Mouse (Mus musculus) ovary, postnatal 36 days (tissue): ENCODE measurements around the gene Csnk1g1.

Source experiments
- DNase-seq: peaks from one replicate; pipeline ENCODE4 v3.0.0; 2022; ENCODE audit warnings: low spot score, mixed read lengths

Gene Csnk1g1

DNA sequence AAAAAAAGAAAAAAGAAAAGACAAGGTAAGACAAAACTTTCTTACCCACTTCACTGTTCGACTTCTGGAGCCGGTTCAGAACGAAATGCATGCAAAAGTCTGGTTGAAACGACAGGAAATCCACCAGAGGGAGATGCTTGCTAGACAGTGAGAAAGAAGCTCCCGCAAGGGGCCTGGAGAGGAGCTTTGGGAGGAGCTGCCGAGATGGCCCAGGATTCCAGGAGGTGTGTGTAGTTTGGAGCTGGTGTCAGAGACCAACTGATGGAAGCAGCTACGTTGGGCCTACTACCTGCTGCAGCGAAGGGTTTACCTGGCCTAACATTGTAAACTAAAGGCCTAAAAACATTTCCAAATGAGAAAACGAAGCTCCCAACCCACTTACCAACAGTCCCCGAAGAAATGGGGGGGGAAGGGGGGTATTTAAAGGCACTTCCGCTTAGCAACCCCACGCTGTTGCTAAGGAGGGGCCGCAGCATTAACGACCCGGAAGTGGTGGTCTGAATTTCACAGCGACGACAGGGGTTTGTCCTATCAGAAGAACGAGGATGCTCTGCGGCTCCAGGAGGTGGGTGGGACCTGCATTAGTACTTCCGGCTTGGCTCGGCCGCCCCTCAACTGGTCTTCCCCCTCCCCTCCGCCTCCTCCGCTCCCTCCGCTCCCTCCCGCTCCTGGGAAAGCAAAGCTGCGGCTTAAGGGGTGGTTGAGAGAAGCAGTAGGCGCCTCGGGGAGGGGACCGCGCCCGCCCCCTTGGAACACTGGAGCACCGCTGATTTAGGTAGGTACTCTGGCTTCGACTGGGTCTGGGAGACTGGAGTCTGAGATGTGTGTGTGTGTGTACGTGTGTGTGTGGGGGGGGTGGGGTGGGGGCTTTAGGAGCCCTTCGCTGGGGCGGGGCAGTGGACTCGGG, at the start of gene Csnk1g1, which contains the start of gene Trip4:
Csnk1g1 (plus strand) TSS at position 531 of the 907 bp plus-strand sequence.
Trip4 (minus strand) TSS at position 401 of the 907 bp plus-strand sequence.
- peak; percentile 92 for DNase-seq

GRCm38 (mm10) chr9:65859656-65860055, 49.1 kb upstream of the Csnk1g1 start:
- DNase-seq = no peak

GRCm38 (mm10) chr9:65884564-65885315, 24.0 kb upstream of the Csnk1g1 start:
- DNase-seq = peak; percentile 92

DNA sequence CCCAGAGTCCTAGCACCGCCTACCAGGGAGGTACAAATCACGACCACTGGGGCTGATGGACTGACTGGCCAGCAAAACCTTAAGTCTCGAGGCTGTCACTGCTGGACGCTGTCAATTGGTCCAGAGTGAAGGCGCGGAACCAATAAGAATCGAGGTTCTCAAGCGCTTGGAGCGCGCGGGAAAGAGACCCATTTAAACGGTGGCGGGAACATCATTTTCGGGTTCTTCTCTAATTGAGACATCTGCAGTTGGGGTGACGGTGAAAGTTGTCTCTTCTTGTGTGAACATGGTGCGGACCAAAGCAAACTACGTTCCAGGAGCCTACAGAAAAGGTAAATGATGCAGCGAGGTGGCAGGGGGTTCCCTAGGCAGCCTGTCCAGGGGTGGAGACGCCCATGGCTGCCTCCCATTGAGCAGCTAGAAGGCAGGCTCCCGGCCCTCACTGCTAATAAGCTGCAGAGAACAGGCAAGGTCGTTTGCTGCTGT, 18.5 kb upstream of the Csnk1g1 start, which contains the start of gene Pclaf:
Pclaf (plus strand) TSS at position 95 of the 486 bp plus-strand sequence.
- peak; percentile 61 for DNase-seq

DNA sequence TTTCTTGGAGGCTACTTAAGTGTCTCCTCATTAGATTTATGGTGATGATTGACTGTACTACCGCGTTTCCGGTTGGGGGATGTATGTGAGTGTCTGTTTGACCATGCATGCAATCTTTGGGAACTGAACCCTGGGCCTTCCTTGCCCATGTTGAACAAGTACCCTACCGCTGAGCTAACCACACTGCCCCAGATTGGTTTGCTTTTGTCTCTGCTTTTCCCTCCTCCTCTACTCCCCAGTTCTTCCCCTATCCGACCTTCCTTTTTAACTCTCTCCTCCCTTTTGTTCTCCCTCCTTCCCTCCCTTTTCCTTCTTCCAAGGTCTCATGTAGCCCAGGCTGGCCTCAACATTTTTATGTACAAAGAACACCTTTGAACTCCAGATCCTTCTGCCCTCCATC, 17.6 kb upstream of the Csnk1g1 start:
- DNase-seq = no peak

- DNase-seq = no peak
Measured at GRCm38 (mm10) chr9:65896977-65897376, 11.7 kb upstream of the Csnk1g1 start.

- DNase-seq = no peak
Measured at GRCm38 (mm10) chr9:65902879-65903278, 5.8 kb upstream of the Csnk1g1 start.

GRCm38 (mm10) chr9:65903419-65903818, 5.3 kb upstream of the Csnk1g1 start:
- no peak for DNase-seq

- DNase-seq = peak; percentile 65
Measured at GRCm38 (mm10) chr9:65909301-65909801, 627 bp downstream of the Csnk1g1 start.

DNA sequence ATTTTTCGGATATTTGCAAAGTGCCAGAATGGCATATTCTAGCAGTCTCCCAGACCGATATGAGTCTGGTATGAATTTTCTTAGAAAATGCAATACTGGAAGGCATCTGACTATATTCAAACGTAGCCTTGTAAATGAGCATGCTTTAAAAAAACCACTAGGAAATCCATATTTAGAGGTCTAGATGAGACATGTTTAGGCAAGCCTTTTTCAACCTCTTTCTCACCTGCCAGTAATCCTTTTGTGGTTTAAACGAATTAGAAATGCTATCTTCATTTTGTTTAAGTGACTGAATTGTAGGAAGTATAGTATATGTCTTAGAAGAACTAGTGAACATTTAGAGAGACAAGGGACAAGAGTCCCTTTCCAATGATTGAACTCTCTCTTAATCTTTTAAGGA, 1.1 kb downstream of the Csnk1g1 start:
- DNase-seq = no peak

GRCm38 (mm10) chr9:65913976-65914375, 5.3 kb downstream of the Csnk1g1 start:
- DNase-seq = no peak

GRCm38 (mm10) chr9:65917015-65917414, 8.3 kb downstream of the Csnk1g1 start:
- DNase-seq = no peak

DNA sequence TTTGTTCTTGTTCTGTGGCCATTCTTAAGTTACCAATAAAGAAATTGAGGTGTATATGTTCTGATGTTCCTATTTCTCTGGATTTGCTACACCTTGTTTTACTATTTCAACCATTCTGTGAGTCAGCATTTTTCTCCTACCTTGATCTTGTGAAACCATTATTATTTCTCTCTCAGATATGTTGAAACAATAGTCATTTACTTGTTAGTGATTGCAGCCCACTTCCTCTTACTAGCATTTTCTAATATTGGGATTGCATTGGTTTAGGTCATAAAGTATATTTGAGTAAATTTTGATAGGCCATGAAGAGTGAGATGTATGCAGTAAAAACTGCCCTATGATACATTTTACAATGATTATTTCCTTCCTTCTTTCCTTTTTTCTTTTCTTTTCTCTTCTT, 19.7 kb downstream of the Csnk1g1 start:
- no peak for DNase-seq

- no peak for DNase-seq
Measured at GRCm38 (mm10) chr9:65929826-65930225, 21.1 kb downstream of the Csnk1g1 start.

DNA sequence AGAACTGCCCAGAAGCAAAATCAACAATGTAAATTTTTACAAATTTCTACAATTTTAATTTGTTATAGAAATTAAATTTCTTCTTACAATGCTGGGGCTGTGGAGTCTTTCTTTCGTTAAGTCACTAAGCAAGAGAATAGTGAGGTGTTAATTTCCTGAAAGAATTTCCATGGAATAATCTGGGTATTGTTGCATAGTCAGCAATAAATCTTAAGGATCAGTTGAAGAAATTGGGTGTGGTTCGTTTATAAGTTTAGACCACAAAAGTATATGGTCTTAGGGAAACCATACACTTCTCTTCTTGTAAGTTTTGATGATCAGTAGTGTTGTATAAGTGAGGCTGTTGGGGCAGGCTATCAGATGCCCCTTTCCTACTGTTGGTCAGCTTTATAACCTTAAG, 28.8 kb downstream of the Csnk1g1 start:
- DNase-seq = no peak

GRCm38 (mm10) chr9:65951082-65951587, 42.4 kb downstream of the Csnk1g1 start:
- DNase-seq = no peak

DNA sequence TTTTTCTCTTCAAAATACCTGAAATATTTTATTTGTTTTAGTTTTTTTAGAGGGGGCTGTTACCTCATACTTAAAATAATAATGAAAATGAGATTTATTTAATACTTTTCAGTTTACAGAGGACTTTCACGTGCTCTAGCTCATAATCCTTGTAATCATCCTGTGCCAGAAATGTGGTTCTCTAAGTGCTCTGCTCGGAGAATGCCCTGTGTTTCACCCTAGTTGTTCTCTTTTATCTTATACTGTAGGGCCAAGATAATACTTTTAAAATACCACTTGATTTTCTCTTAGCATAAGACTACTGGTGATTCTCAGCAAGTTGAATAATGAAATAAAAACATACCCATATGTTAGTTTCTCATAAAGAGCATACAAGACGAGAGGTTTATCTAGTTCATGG, 61.3 kb downstream of the Csnk1g1 start:
- no peak for DNase-seq

GRCm38 (mm10) chr9:65973206-65973605, 64.5 kb downstream of the Csnk1g1 start:
- DNase-seq = no peak

GRCm38 (mm10) chr9:65975886-65976285, 67.2 kb downstream of the Csnk1g1 start:
- no peak for DNase-seq

- DNase-seq = no peak
Measured at GRCm38 (mm10) chr9:65982841-65983240, 74.1 kb downstream of the Csnk1g1 start.

DNA sequence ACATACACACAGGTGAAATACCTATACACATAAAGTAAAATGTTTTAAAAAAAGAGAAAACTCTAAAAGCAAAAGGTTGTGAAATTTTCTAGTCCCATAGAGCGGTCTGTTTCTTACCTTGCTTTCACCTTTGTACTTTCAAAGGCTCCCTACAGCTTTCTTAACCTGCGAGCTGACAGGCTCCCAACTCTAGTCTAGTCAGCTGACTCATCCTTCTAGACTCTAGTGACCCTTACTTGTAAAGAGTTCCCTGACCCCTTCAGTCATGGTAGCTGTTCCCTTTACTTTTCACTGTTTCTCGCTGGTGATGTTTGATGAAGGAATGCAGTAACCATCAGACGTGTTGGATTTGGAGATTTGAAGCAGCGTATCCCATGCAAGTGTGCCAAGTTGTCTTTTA, 78.3 kb downstream of the Csnk1g1 start:
- no peak for DNase-seq
